Mouse (Mus musculus) megakaryocyte, embryonic 14.5 days (primary cell): ENCODE data around the gene Ankrd65.

Experiments
- FLI1 ChIP-seq: IDR thresholded peaks from 2 replicates; pipeline ENCODE4 v1.6.1; 2012; ENCODE audit warnings: low read length, inconsistent platforms, mixed read lengths
- GATA1 ChIP-seq: IDR thresholded peaks from 3 replicates; pipeline ENCODE4 v1.6.1; 2012; ENCODE audit warnings: mixed read lengths, low read length, inconsistent platforms, borderline replicate concordance

DNA sequence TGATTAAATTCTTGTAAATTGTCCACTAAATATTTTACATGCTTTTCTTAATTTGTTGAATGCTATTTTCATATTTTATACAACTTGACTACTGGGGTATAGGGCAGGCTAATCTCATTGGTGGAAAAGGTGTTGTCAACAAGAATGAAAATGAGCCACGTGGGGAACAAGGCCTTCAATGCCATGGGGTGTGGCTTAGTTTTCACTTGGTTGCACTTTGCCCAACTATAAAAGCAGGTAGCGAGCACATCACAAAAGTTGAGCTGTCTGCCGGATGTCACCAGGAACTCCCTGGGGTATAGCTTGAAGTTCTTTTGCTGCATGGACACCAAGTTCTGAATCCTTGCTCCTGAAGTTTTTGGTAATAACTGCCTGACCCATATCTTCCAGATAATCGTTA is 27.3 kb downstream of the Ankrd65 start:
- TF ChIP-seq GATA1 (no peak), FLI1 (no peak)
